Mouse (Mus musculus) gastrocnemius, adult 2 months (tissue): ENCODE measurements around the gene Btn2a2. TPM values are rescaled to one million over a fixed set of nuclear protein-coding genes. Genes with fewer than 3 reads are reported as not detected.

ENCODE experiments used
- DNase-seq: peaks from one replicate; pipeline ENCODE4 v3.0.0; 2022
- H3K27ac ChIP-seq: fragments of 200-600 bp; 2 replicates; pipeline ENCODE4 v1.8.1; 2022; ENCODE audit warnings: mild to moderate bottlenecking
- H3K4me3 ChIP-seq: fragments of 200-600 bp; 2 replicates; pipeline ENCODE4 v1.8.1; 2022; ENCODE audit warnings: mild to moderate bottlenecking, moderate library complexity
- CTCF ChIP-seq: fragments of 200-600 bp; IDR thresholded peaks from 2 replicates; pipeline ENCODE4 v1.8.1; 2022; ENCODE audit warnings: antibody characterized with exemption, mild to moderate bottlenecking, moderate library complexity
- intact Hi-C: fragments of 180-260 bp; cut with DNase I; formaldehyde crosslinking; loops from one replicate; pipeline ENCODE4 v1.15.1; 2025
- total RNA-seq, 2 experiments: library from RNA; stranded (reverse); gene quantifications; 2 replicates each; pipeline ENCODE4 v1.2.3; 2021

The Btn2a2 gene
- total RNA-seq, 2 experiments from 2014 or later = not detected

DNA sequence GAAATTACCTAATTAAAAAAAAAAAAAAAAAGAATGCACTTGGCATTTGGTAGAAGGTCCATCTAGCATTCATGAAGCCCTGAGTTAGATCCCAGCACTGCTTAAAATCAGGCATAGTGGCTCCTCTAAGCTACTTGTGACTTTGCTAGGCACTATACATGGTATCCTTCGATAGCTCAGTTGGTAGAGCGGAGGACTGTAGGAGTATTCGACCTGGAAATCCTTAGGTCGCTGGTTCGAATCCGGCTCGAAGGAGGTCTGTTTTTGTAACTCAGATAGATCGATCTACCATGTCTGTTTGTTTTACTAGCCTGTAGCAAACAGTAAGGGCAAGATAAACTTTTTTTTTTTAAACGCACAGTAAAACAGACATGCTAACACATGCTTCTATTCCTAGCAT is 21.7 kb downstream of the Btn2a2 start:
- no peak overlapping the region for H3K27ac ChIP-seq
- intact Hi-C loops = no loop called here
- no peak overlapping the region for H3K4me3 ChIP-seq
- peak; percentile 47 for DNase-seq
- no peak for TF ChIP-seq CTCF

DNA sequence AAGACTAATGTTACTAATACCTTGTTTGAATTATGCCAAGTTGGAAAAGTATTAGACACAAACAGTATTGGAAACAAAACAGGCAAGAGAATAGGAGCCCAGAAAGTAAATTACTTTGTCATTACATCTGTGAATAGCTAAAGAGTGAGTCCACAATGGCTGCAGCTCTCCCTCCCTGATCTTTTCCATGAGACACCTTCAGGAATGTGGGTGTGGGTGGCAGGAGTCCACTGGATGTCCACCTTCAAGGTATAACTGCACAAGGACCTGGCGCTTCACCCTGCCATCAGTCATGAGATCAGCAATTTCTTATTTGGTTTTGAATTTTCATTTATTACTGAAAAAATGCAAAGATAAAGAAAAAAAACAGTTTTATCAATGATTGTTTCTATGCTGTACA is 22.4 kb downstream of the Btn2a2 start:
- Histone ChIP-seq H3K4me3 (no peak overlapping the region), H3K27ac (no peak overlapping the region)
- TF ChIP-seq CTCF = no peak
- no peak for DNase-seq
- intact Hi-C loops = no loop called here

DNA sequence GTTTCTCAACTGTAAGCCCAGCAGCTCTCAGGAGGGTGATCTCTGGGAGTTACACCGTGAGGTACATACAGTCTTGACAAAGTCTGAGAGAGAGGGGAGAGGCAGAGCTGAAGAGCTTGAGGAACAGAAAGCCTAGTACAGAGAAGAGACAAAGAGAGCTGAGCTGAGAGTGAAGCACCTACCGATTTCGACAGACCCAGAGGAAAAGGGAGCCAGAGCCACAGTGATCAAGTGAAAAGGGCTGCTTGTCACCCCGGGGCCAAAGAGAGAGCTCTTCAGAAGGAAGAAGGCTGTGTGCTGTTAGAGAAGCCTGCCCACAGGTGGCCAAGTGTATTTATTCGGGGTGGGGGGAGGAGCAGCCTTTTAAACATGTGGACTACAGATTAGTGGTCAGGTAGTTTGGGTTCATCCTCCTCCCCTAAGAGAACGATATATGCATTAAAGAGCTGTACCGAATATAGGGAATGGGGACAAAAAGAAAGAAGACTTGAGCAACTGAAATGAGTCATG is 23.0 kb downstream of the Btn2a2 start, which contains the start of gene Btn1a1:
Btn1a1 (minus strand) TSS at position 302 of the 510 bp plus-strand sequence.
- Histone ChIP-seq H3K4me3 (peak within 1 kb of the TSS; percentile 76), H3K27ac (no peak within 1 kb of the TSS)
- DNase-seq = no peak
- TF ChIP-seq CTCF = no peak; the same call in 1 of the 2 replicates
- intact Hi-C loops = no loop called here

DNA sequence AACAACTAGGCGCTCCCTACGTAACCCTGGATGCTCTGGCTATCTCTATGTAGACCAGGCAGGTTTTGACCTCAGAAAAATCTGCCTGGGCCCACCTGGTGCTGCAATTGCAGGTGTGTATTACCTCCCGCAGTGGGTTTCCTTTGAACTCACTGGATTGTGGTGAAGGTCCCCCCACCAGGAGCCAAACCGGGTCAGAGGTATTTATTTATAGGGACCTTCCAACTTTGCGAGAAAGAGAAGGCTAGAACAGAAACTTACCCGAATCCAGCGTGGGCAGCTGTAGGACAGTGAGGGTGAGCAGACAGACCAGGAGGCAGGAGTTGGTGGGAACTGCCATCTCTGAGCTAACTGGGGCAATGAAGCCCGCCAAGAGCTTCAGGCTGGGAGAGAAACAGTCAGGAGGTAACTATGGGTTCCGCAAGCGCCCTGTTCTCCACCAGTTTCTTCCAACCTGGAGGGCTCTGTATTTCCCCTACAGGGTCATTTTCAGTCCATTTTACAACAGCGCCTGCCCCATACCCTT is 23.8 kb downstream of the Btn2a2 start:
- no peak overlapping the region for H3K27ac ChIP-seq
- intact Hi-C loops = no loop called here
- DNase-seq = no peak
- H3K4me3 ChIP-seq = peak overlapping the region; percentile 76
- no peak for TF ChIP-seq CTCF

DNA sequence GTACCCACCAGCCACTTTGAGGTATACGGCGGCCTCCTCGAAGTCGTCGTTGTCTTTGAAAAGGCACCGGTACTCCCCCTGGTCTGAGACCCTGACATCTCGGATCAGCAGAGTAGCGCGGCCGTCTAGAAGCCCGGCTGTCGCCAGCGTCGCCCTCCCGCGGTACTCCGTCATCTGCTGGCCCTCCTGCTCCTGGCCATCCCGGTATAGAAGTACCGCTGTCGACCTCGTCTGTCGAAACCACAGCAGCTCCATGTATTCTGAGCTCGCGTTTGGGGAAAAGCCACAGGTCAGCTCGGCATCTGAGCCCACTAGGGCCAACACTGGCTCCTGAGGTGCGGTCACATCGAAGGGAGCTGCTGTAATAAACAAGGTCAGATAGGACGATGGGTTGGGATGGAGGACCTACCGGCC is 24.4 kb downstream of the Btn2a2 start:
- peak; percentile 29 for DNase-seq
- Histone ChIP-seq H3K4me3 (peak overlapping the region; percentile 76), H3K27ac (no peak overlapping the region)
- no peak for TF ChIP-seq CTCF
- intact Hi-C loops = no loop called here

DNA sequence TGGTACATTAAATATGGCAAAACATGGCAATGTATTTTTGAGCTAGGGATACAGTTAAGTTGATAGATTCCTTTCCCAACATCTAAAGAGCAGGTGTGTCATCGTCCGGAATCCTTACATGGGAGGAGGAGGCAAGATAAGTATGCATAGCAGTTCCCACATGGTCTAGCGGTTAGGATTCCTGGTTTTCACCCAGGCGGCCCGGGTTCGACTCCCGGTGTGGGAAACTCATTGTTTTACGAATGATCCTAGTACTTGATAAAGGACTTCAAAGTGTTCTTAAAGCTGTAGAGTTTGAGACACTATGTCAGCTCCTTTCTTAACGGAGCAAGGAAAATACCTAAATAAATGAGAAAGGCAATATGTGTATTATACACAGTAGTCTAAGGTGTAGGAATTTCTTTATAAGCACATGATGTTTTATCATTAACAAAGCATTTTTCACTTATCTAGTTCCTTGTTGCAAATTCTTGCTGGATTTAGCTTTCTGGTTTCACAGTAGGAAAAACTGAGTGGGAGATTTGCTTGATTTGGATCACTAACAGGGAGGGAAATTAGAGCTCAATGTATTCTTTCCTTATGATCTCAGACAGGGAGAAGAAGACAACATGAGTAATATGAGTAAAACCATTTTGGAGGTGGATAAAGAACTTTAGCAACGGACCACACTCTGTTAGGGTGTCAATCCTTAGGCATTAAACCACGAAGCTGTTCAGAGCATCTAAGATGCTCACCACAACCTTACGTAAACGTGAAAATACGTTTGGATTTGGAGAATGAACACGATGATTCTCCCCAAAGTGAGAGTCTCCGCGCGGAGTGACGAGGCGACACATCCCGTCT is 25.1 kb downstream of the Btn2a2 start:
- intact Hi-C loops = no loop called here
- no peak for TF ChIP-seq CTCF
- Histone ChIP-seq H3K27ac (no peak overlapping the region), H3K4me3 (peak overlapping the region; percentile 76)
- peak; percentile 70 for DNase-seq

DNA sequence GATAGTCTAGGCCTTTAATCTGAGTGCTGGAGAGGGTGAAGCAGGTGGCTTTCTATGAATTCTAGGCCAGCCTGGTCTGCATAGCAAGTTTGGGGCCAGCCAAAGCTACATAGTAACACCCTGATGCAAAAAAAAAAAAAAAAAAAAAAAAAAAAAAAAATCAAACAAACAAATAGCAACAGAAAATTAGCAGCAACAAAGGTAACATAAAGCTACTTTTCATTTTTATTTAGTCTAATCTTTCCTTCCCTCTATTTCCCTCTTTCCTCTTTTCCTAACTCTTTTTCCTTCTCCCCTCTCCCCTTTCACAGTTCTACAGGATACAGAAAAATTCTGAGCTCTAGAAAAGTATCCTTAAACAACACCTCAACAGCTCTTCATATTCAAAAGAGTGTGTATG is 26.0 kb downstream of the Btn2a2 start:
- intact Hi-C loops = no loop called here
- H3K4me3 ChIP-seq = no peak overlapping the region
- TF ChIP-seq CTCF = no peak
- no peak overlapping the region for H3K27ac ChIP-seq
- no peak for DNase-seq

DNA sequence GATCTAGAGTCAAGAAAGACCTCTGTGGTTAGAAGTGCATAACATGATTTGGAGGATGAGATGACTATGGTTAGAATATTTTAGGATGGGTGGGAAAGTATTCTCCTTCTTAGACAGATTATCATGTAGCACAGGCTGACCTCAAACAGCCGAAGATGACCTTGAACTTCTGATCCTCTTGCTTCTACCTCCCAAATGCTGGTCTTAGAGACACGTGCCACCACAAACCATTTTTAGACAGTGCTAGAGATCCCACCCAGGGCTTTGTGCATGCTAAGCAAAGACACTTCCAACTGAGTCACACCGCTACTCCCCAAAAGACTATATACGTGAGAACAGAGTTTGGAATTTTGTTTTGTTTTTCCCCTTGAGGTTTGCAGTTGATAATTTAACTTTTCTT is 26.6 kb downstream of the Btn2a2 start:
- intact Hi-C loops = no loop called here

DNA sequence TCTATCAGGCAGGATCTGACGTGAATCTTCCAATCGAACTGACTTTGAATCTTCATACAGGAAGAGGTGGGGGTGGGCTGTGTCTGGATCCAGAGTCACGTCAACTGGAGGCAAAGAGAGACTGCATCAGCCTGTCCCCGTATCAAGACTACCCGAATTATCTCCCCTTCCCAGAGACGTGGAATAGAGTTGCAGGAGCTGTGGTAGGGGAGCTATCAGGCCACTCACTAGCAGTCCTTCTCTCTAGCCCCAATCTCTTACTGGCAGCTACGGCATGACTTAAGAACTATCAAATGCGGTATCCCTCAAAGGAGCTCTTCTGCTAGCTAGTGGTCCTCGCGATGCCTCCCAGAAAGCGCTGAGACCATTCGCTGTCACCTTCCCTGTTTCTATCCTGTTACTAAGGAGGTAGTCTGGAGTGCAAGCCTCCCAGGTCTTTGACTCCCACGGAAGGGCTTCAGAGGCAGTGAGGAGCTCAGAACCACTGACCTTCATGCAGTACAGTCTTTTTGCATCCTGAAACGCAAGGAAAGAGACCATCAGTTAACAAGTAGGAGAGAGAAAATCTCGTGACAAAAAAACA is 29.3 kb downstream of the Btn2a2 start:
- intact Hi-C loops = no loop called here
- Histone ChIP-seq H3K27ac (no peak overlapping the region), H3K4me3 (no peak overlapping the region)
- no peak for TF ChIP-seq CTCF
- no peak for DNase-seq

More for the DNA sequence above, 26.6 kb downstream of the Btn2a2 start:
- TF ChIP-seq CTCF = no peak
- DNase-seq = no peak
- Histone ChIP-seq H3K27ac (no peak overlapping the region), H3K4me3 (no peak overlapping the region)

DNA sequence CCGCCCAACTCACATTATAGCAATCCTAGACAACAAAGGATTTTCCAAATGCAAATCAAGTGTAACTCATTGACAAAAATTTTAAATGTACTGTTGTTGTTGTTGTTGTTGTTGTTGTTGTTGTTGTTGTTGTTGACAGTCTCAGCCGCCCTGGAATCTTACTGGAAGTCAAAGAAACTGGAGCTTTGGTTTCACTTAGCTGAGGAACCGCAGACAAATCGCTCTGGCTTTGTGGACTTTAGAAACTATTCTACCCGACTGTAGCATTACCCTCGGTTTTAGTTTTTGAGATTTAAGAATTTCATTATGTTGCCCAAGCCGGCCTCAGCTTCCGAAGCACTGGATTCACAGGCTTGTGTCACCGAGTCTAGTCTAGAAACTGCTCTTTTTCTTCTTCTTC is 34.7 kb downstream of the Btn2a2 start:
- H3K27ac ChIP-seq = peak overlapping the region; percentile 87
- TF ChIP-seq CTCF = no peak
- peak overlapping the region; percentile 73 for H3K4me3 ChIP-seq
- DNase-seq = no peak
- intact Hi-C loops = no loop called here

DNA sequence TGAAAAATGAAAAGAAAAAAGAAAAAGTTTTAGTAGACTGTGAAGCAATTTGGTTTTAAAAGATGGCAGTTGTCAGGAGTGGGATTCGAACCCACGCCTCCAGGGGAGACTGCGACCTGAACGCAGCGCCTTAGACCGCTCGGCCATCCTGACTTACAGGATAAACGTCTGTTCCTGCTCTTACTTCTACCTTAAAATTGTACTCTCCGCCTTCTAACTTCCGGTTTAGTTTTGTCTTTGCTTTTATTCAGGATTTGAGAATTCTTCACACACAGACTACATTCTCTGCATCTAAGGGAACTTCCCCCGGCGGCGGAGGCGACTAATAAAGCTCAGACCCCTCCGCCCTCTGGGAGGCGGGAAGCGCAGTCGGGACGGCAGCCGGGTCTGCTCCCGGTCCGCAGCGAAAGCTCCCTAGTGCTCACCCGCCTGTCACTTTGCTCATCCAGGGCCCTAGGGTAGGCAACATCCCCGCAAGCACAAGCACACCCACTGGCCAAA is 35.2 kb downstream of the Btn2a2 start:
- H3K27ac ChIP-seq = peak overlapping the region; percentile 87
- no peak for TF ChIP-seq CTCF
- intact Hi-C loops = no loop called here
- DNase-seq = peak; percentile 78
- peak overlapping the region; percentile 73 for H3K4me3 ChIP-seq

DNA sequence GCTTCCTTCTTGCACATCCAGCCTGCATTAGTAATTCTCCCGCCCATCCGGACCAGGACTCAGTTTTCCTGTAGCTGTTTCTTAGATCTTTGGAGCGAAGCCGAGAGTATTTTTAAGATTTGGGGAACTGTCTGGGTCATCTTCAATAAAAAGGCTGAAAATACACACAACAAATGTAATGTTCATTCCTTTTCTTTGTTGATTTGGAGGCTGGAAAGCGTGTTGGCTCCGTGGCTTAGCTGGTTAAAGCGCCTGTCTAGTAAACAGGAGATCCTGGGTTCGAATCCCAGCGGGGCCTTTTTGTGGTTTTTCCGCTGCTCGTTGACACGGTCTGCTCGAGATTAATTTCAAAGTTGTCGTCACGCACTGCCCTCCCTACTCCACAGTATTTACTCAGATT is 38.3 kb downstream of the Btn2a2 start:
- no peak for TF ChIP-seq CTCF
- H3K4me3 ChIP-seq = peak overlapping the region; percentile 78
- DNase-seq = peak; percentile 83
- intact Hi-C loops = no loop called here
- peak overlapping the region; percentile 56 for H3K27ac ChIP-seq
